Mouse (Mus musculus) lung, postnatal 0 days (tissue): Measurements from ENCODE around the gene C2.

ENCODE experiments used
- CTCF ChIP-seq: IDR thresholded peaks from 2 replicates; pipeline ENCODE4 v1.5.1; 2016; ENCODE audit warnings: antibody characterized with exemption, mild to moderate bottlenecking
- EP300 ChIP-seq: IDR thresholded peaks from 2 replicates; pipeline ENCODE4 v1.6.1; 2016; ENCODE audit warnings: antibody characterized with exemption, mild to moderate bottlenecking, control low read depth

GRCm38 (mm10) chr17:34844884-34845283, 53.2 kb downstream of the C2 start:
- TF ChIP-seq CTCF (no peak), EP300 (no peak)
